Mouse (Mus musculus): ENCODE measurements around the gene Trabd. TPM values are rescaled to one million over a fixed set of nuclear protein-coding genes. Genes with fewer than 3 reads are reported as not detected.

Trabd gene
- polyA plus RNA-seq, 1 experiment from 2014 or later = 46.4 TPM

GRCm38 (mm10) chr15:89088607-89089247, 13.8 kb downstream of the Trabd start, which contains the start of gene Selenoo:
TSS of gene Selenoo (plus strand) at chr15:89089084.
- peaks cover 10% of the 10 kb centered on the region for H3K4me1 ChIP-seq (replicated peaks)
- peak within 1 kb of the TSS; percentile 94 for H3K4me2 ChIP-seq (replicated peaks)
- peaks cover 17% of the 10 kb centered on the region for H3K36me3 ChIP-seq
- H3K9ac ChIP-seq = peak within 1 kb of the TSS; percentile 98
- no peaks in the 10 kb centered on the region for H3K9me3 ChIP-seq
- H3K4me3 ChIP-seq (replicated peaks) = peak within 1 kb of the TSS; percentile 99
- H3K27me3 ChIP-seq (replicated peaks) = no peaks in the 10 kb centered on the region
- WGBS = 2% methylated on average over 38 of the region's 38 CpGs
- H3K27ac ChIP-seq = peak within 1 kb of the TSS; percentile 86
- ATAC-seq = peak; percentile 96

- peak overlapping the region; percentile 99 for H3K4me3 ChIP-seq (replicated peaks)
- peak; percentile 76 for ATAC-seq
- H3K27ac ChIP-seq = peak overlapping the region; percentile 86
- H3K4me2 ChIP-seq (replicated peaks) = peak overlapping the region; percentile 94
- peak overlapping the region; percentile 98 for H3K9ac ChIP-seq
- no peaks in the 10 kb centered on the region for H3K27me3 ChIP-seq (replicated peaks)
- peaks cover 16% of the 10 kb centered on the region for H3K36me3 ChIP-seq
- H3K9me3 ChIP-seq = no peaks in the 10 kb centered on the region
- 2% methylated on average over 68 of the region's 68 CpGs for WGBS
- H3K4me1 ChIP-seq (replicated peaks) = peaks cover 10% of the 10 kb centered on the region
These were observed 14.5 kb downstream of the Trabd start for GRCm38 (mm10) chr15:89089248-89090051.

- ATAC-seq = no peak
- H3K27me3 ChIP-seq (replicated peaks) = no peaks in the 10 kb centered on the region
- 82% methylated on average over 4 of the region's 4 CpGs for WGBS
- H3K9ac ChIP-seq = no peak overlapping the region
- H3K36me3 ChIP-seq = peaks cover 20% of the 10 kb centered on the region
- no peaks in the 10 kb centered on the region for H3K9me3 ChIP-seq
- H3K4me2 ChIP-seq (replicated peaks) = 0 out of 2 replicates have a peak overlapping the region, but pooled peaks have one; percentile 94
- H3K27ac ChIP-seq = no peak overlapping the region
- H3K4me1 ChIP-seq (replicated peaks) = peaks cover 10% of the 10 kb centered on the region
- no peak overlapping the region for H3K4me3 ChIP-seq (replicated peaks)
These were observed 15.7 kb downstream of the Trabd start for GRCm38 (mm10) chr15:89090662-89091061.

- no peaks in the 10 kb centered on the region for H3K9me3 ChIP-seq
- no peak overlapping the region for H3K27ac ChIP-seq
- WGBS = 77% methylated on average over 5 of the region's 5 CpGs
- ATAC-seq = no peak
- H3K9ac ChIP-seq = no peak overlapping the region
- no peak overlapping the region for H3K4me2 ChIP-seq (replicated peaks)
- peaks cover 10% of the 10 kb centered on the region for H3K4me1 ChIP-seq (replicated peaks)
- H3K27me3 ChIP-seq (replicated peaks) = no peaks in the 10 kb centered on the region
- H3K4me3 ChIP-seq (replicated peaks) = no peak overlapping the region
- H3K36me3 ChIP-seq = peaks cover 28% of the 10 kb centered on the region
These were observed 17.3 kb downstream of the Trabd start for GRCm38 (mm10) chr15:89092181-89092580.

GRCm38 (mm10) chr15:89097450-89097849, 22.5 kb downstream of the Trabd start:
- 91% methylated on average over 5 of the region's 5 CpGs for WGBS
- Histone ChIP-seq H3K36me3 (peaks cover 66% of the 10 kb centered on the region), H3K9ac (no peak overlapping the region), H3K27me3 (replicated peaks) (no peaks in the 10 kb centered on the region), H3K4me1 (replicated peaks) (no peaks in the 10 kb centered on the region), H3K4me3 (replicated peaks) (no peak overlapping the region), H3K4me2 (replicated peaks) (no peak overlapping the region), H3K9me3 (no peaks in the 10 kb centered on the region), H3K27ac (no peak overlapping the region)
- no peak for ATAC-seq

GRCm38 (mm10) chr15:89098616-89099015, 23.7 kb downstream of the Trabd start:
- H3K36me3 ChIP-seq = peaks cover 70% of the 10 kb centered on the region
- H3K27me3 ChIP-seq (replicated peaks) = no peaks in the 10 kb centered on the region
- WGBS = 85% methylated on average over 7 of the region's 7 CpGs

GRCm38 (mm10) chr15:89100823-89101222, 25.9 kb downstream of the Trabd start:
- Histone ChIP-seq H3K27me3 (replicated peaks) (no peaks in the 10 kb centered on the region), H3K36me3 (peaks cover 75% of the 10 kb centered on the region), H3K4me3 (replicated peaks) (no peak overlapping the region)

More at GRCm38 (mm10) chr15:89098616-89099015, 23.7 kb downstream of the Trabd start:
- ATAC-seq = no peak
- H3K27ac ChIP-seq = no peak overlapping the region
- H3K4me1 ChIP-seq (replicated peaks) = no peaks in the 10 kb centered on the region
- H3K4me3 ChIP-seq (replicated peaks) = no peak overlapping the region
- H3K9me3 ChIP-seq = no peaks in the 10 kb centered on the region
- H3K9ac ChIP-seq = no peak overlapping the region
- no peak overlapping the region for H3K4me2 ChIP-seq (replicated peaks)

GRCm38 (mm10) chr15:89102646-89103045, 27.7 kb downstream of the Trabd start:
- WGBS = 81% methylated on average over 5 of the region's 5 CpGs
- Histone ChIP-seq H3K36me3 (peaks cover 69% of the 10 kb centered on the region), H3K4me1 (replicated peaks) (no peaks in the 10 kb centered on the region), H3K27me3 (replicated peaks) (no peaks in the 10 kb centered on the region), H3K9me3 (no peaks in the 10 kb centered on the region), H3K4me3 (replicated peaks) (no peak overlapping the region), H3K27ac (no peak overlapping the region), H3K9ac (no peak overlapping the region), H3K4me2 (replicated peaks) (no peak overlapping the region)
- no peak for ATAC-seq

More at GRCm38 (mm10) chr15:89100823-89101222, 25.9 kb downstream of the Trabd start:
- ATAC-seq = no peak
- H3K9me3 ChIP-seq = no peaks in the 10 kb centered on the region
- no peaks in the 10 kb centered on the region for H3K4me1 ChIP-seq (replicated peaks)
- 88% methylated on average over 12 of the region's 12 CpGs for WGBS
- H3K4me2 ChIP-seq (replicated peaks) = no peak overlapping the region
- no peak overlapping the region for H3K9ac ChIP-seq
- no peak overlapping the region for H3K27ac ChIP-seq

GRCm38 (mm10) chr15:89103921-89104320, 29.0 kb downstream of the Trabd start:
- Histone ChIP-seq H3K9me3 (no peaks in the 10 kb centered on the region), H3K4me3 (replicated peaks) (no peak overlapping the region), H3K27me3 (replicated peaks) (no peaks in the 10 kb centered on the region), H3K9ac (no peak overlapping the region), H3K4me1 (replicated peaks) (no peaks in the 10 kb centered on the region), H3K27ac (no peak overlapping the region), H3K36me3 (peaks cover 66% of the 10 kb centered on the region), H3K4me2 (replicated peaks) (no peak overlapping the region)
- no peak for ATAC-seq
- WGBS = 89% methylated on average over 10 of the region's 10 CpGs

- H3K27me3 ChIP-seq (replicated peaks) = no peaks in the 10 kb centered on the region
- ATAC-seq = no peak
- 92% methylated on average over 8 of the region's 8 CpGs for WGBS
- no peak overlapping the region for H3K27ac ChIP-seq
- H3K4me1 ChIP-seq (replicated peaks) = no peaks in the 10 kb centered on the region
- H3K4me2 ChIP-seq (replicated peaks) = no peak overlapping the region
- no peak overlapping the region for H3K9ac ChIP-seq
- H3K9me3 ChIP-seq = no peaks in the 10 kb centered on the region
- no peak overlapping the region for H3K4me3 ChIP-seq (replicated peaks)
- peaks cover 61% of the 10 kb centered on the region for H3K36me3 ChIP-seq
These were observed 29.5 kb downstream of the Trabd start for GRCm38 (mm10) chr15:89104425-89104824.

- H3K27me3 ChIP-seq (replicated peaks) = no peaks in the 10 kb centered on the region
- no peak overlapping the region for H3K27ac ChIP-seq
- H3K36me3 ChIP-seq = peaks cover 47% of the 10 kb centered on the region
- no peak for ATAC-seq
- H3K4me2 ChIP-seq (replicated peaks) = no peak overlapping the region
- 92% methylated on average over 13 of the region's 13 CpGs for WGBS
- no peak overlapping the region for H3K9ac ChIP-seq
- H3K4me3 ChIP-seq (replicated peaks) = no peak overlapping the region
- no peaks in the 10 kb centered on the region for H3K4me1 ChIP-seq (replicated peaks)
- H3K9me3 ChIP-seq = no peaks in the 10 kb centered on the region
These were observed 31.1 kb downstream of the Trabd start for GRCm38 (mm10) chr15:89106073-89106472.

- peaks cover 41% of the 10 kb centered on the region for H3K36me3 ChIP-seq
- 91% methylated on average over 1 of the region's 1 CpGs for WGBS
- H3K27me3 ChIP-seq (replicated peaks) = no peaks in the 10 kb centered on the region
- ATAC-seq = no peak
- no peaks in the 10 kb centered on the region for H3K9me3 ChIP-seq
- no peak overlapping the region for H3K27ac ChIP-seq
- H3K4me1 ChIP-seq (replicated peaks) = no peaks in the 10 kb centered on the region
- no peak overlapping the region for H3K4me3 ChIP-seq (replicated peaks)
- no peak overlapping the region for H3K9ac ChIP-seq
- no peak overlapping the region for H3K4me2 ChIP-seq (replicated peaks)
These were observed 32.1 kb downstream of the Trabd start for GRCm38 (mm10) chr15:89106976-89107375.
